Mouse (Mus musculus) spleen, postnatal 4 days (tissue): ENCODE results near the gene Psme1.

ENCODE experiments used
- DNase-seq, 2 experiments: peaks; one replicate each; pipeline ENCODE4 v3.0.0; 2022; ENCODE audit warnings: low spot score in 2 of 2

The Psme1 gene

DNA sequence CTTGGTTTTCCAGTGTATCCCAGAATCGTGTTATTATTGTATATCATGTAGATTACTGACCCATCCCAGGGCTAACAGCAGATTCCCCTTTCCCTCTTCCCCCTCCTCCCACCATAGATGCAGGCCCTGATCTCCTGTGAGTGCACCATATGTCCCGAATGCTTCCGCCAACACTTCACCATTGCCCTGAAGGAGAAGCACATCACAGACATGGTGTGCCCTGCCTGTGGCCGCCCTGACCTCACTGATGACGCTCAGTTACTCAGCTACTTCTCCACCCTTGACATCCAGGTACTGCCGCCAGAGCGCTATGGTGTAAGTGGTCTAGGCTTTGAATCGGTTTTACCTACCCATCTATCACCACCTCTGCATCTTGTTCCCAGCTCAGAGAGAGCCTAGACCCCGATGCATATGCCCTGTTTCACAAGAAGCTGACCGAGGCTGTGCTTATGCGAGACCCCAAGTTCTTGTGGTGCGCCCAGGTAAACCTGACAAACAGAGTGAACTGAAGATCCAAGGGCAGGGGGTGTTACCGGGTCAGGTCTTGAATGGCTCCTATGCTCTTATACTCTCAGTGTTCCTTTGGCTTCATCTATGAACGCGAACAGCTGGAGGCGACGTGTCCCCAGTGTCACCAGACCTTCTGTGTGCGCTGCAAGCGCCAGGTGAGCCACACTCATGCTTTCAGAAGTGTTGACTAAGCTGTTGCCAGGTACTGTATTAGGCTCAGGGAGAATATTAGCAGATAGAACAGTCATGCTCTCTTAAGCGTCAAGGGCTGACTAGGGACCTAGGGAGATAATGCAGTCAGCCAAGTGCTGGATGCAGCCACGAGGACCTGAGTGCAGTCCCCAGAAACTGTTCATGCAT, 20.8 kb downstream of the Psme1 start:
- DNase-seq, result no peak

GRCm38 (mm10) chr14:55603271-55603632, 25.3 kb downstream of the Psme1 start, which contains the start of gene Irf9:
Irf9 (plus strand) TSS chr14:55603571.
- no peak for DNase-seq

DNA sequence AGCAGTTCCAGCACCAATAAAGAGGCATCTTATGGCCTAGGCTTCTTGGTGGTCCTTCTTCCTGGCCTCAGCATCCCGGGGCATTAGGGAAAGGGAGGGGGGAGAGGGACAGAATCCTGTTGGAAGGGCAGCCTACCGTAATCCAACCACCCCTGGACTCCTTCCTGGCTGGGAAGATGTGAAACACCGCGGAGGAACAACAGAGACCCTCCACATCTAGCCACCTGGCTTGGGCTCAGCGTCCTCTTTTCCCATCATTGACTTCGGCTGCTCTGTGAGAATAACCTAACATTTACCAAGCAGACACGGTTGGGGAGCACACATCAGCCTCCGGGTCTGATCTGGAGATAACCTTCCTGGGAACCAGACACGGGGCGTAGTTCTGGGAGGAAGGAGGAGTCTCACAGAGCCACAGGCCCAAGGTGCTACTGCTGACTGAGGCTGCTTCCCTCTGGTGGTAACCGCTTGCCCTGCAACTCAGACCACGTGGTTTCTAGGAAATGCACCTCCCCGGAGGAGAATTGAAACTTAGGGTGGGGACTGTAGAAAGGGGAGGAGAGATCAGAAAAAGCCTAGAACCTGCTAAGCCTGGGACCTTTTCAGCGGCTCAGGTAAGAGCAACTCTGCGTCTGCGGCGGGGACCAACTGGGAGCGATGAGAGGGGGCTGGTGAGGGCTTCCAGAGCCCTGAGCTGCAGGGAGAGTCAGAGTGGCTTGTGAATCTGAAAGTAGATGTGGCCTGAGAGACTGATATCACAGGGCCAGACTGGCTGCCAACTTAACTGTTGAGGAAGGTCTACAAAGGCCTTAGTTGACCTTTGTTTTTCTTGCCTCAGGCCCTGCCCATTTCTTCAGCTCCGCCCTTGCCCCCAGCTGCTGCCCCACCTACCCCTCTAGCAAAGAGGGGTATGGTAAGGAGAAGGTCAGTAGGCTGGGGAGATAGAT, 26.0 kb downstream of the Psme1 start:
- DNase-seq, result peak; percentile 95

- DNase-seq, result no peak
These were observed 26.9 kb downstream of the Psme1 start for GRCm38 (mm10) chr14:55604823-55605222.

DNA sequence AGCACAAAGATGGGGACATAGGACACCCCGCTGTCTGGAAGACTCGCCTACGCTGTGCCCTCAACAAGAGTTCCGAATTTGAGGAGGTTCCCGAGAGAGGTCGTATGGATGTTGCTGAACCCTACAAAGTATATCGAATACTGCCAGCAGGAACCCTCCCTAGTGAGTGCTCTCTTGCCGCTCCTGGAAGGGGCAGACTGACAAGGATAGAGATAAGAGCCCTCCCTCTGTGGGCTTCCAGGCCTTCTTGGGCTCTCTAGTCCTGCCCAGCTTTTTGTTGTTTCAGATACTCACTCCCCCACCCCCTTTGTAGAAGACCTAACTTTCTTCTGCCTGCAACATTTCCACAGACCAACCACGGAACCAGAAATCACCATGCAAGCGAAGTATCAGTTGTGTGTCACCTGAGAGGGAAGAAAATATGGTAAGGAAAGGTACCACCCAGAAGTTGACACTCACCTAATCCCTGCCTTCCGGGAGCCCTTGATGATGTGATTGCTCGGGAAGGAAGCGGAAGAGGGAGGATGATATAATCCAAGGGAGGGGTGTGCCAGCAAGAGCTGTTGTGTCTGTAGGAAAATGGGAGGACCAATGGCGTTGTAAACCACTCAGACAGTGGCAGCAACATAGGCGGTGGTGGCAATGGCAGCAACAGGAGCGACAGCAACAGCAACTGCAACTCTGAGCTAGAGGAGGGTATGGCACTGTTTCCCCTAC, 28.0 kb downstream of the Psme1 start:
- DNase-seq, result no peak

GRCm38 (mm10) chr14:55608339-55608738, 30.4 kb downstream of the Psme1 start:
- no peak for DNase-seq

DNA sequence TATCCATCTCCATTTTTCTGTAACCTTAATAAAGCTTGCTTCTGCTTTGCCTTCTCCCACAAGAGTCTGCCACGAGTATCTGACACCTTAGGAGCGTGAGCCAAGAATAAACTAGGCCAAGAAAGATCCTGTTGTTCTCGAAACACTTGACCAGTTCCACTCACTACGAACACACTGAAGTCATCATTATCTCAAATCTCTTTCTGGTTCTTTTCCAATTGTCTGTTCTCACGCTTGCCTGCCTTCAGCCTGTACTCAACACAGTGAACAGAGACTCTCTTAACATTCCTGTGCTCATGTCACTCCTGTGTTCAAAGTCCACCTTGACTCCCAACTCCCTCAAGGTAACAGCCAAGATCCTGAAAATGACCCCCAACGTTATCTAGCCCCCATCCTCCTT, 35.4 kb downstream of the Psme1 start:
- DNase-seq, result no peak

DNA sequence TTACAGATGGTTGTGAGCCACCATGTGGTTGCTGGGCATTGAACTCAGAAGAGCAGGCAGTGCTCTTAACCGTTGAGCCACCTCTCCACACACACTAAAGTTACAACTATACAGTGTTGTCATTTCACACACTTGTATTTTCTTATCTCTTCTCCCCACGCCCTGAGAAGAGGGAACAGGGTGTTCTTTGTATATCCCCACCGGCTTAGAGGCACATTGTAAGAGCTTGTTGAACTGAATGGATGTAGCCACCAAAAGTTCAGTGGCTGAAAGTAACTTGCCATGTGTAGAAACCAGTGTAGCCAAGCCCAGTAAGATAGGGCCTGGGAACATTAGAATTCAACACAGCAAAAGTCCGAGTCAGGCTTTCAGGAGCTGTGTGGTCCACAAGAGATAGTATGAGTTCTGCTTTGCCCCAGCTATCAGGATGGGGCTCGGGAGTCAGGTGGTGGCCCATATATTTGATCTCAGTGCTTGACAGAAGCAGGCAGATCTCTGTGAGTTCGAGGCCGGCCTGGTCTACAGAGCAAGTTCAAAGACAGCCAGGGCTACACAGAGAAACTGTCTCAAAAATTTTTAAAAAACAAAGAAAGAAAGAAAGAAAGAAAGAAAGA, 36.7 kb downstream of the Psme1 start:
- peak in 1 of 2 experiments; percentile 65 for DNase-seq

DNA sequence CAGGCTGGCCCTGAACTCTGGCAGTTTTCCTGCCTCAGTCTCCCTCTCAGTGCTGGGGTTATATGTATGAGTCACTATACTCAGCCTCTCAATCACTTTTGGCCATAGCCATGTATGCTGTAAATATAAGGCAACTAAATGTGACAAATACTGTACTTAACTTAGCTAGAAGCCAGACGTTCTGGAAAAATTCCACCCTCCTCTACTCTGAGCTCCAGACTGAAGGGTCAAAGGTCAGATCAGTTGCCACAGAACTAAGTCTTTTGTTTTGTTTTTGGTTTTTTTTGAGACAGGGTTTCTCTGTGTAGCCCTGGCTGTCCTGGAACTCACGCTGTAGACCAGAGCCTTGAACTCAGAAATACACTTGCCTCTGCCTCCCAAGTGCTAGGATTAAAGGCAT, 38.0 kb downstream of the Psme1 start:
- DNase-seq, result no peak

GRCm38 (mm10) chr14:55616844-55617243, 38.9 kb downstream of the Psme1 start:
- no peak for DNase-seq

DNA sequence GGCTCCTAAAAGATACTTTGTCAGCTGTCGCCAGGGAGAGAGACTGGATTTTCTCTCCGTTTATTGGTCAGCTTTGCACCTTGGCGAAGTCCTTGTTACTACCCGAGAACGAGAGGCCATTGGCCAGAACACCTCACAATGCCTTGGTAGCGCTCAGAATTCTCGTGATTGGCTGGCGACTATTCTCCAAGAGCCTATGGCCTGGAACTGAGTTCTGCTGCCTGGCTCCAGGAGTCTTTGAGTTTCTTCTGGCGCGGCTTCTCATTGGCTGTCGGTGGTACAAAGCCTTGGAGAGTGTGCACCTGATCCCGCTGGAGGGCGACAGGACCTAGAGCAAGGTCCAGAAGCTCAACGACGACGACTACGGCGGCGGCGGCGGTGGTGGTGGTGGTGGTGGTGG, 39.9 kb downstream of the Psme1 start, which contains the start of gene Rec8:
Rec8 (plus strand) TSS at position 216 of the 400 bp plus-strand sequence.
- DNase-seq, result peak in 1 of 2 experiments; percentile 34

- peak; percentile 58 to 64 for DNase-seq
These were observed 40.7 kb downstream of the Psme1 start for GRCm38 (mm10) chr14:55618486-55619195.

GRCm38 (mm10) chr14:55628077-55628827, 50.3 kb downstream of the Psme1 start:
- DNase-seq, result peak in 1 of 2 experiments; percentile 64

GRCm38 (mm10) chr14:55629312-55629711, 51.4 kb downstream of the Psme1 start:
- DNase-seq, result peak; percentile 73 to 92
